Mouse (Mus musculus) liver, adult 2 months (tissue): ENCODE measurements at regions not wholly inside any gene's neighbourhood (a gene's known extent, or its start where the extent isn't known, plus 50 kb on each side); places are given as distances from the start of the nearest gene placed in this dataset.

Experiments used
- CTCF ChIP-seq: fragments of 200-500 bp; IDR thresholded peaks from 2 replicates; pipeline ENCODE4 v1.5.1; 2011; ENCODE audit warnings: low read depth, low read length, control low read depth
- POLR2A ChIP-seq: fragments of 200-500 bp; IDR thresholded peaks from 2 replicates; pipeline ENCODE4 v1.6.1; 2011; ENCODE audit warnings: low read length, control low read depth; ENCODE audit not compliant: insufficient read depth; ENCODE audit errors: extremely low read depth

- no peak for TF ChIP-seq POLR2A
- TF ChIP-seq CTCF, result no peak
Observed at GRCm38 (mm10) chr4:142390531-142391195, 151.5 kb upstream of the Kazn start.
